Mouse (Mus musculus) left cerebral cortex, postnatal 14 days (tissue): ENCODE measurements around the gene Zc3h12d. TPM values are rescaled to one million over a fixed set of nuclear protein-coding genes. Genes with fewer than 3 reads are reported as not detected.
"Not testable (repeated sequence)": the region's sequence is repeated elsewhere in the genome, so short reads cannot be mapped to it uniquely, and the experiment has no call there.

ENCODE experiments used
- DNase-seq, 2 experiments: peaks; one replicate each; pipeline ENCODE4 v3.0.0; 2021 to 2022; ENCODE audit warnings: low spot score in 2 of 2, mixed read lengths in 1 of 2
- intact Hi-C: fragments of 180-260 bp; cut with DNase I; formaldehyde crosslinking; loops from one replicate; pipeline ENCODE4 v1.15.1; 2025
- microRNA-seq, 2 experiments: library from miRNA; unstranded; fragments of <30 nt; microRNA quantifications; one replicate each; pipeline ENCODE4 v1.2.0; 2022
- total RNA-seq, 2 experiments: library from RNA; stranded (reverse); gene quantifications; 2 replicates each; pipeline ENCODE4 v1.2.3; 2021

The Zc3h12d gene
- total RNA-seq, 2 experiments from 2014 or later = 0.15 to 0.20 TPM

DNA sequence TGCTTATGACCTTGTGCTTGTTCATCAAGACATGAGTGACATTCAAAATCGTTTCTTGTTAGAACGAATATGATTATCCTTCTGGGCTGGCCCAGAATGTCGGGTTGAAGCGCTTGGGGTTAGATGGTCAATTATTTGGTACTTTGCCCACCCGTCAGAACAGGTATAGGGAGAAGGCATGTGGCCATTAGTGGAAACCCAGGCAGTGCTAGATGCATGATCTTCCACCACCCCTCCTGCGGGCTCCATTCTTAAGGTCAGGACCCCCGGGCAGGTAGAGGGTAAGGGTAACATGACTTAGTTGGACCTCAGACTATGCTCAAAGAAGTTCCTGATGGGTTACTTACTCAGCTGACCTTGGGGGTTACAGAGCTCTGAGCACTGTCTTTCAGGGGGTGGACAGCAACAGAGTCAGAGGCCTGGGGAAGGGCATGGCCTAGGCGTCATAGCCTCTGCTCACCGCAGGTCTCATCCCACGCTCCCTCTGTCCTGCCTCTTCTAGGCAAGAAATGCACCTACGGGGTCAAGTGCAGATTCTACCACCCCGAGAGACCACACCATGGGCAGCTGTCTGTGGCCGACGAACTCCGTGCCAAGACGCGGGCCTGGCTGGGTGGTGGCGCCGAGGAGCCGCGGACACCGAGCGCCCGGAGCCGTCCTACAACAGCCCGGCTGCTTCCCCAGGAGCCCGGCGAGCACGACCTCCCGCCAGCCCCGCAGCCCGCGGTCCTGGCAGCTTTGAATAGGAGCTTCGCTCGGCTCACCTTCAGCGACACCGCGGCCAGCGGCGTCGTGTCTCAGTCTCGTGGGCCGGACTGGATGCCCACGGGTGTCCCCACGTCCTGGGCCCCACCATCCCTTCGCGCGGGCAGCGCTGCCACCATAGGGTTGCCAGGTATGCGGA is 34.7 kb downstream of the Zc3h12d start:
- peak in 1 of 2 experiments; percentile 18 for DNase-seq
- intact Hi-C loops = no loop called here

DNA sequence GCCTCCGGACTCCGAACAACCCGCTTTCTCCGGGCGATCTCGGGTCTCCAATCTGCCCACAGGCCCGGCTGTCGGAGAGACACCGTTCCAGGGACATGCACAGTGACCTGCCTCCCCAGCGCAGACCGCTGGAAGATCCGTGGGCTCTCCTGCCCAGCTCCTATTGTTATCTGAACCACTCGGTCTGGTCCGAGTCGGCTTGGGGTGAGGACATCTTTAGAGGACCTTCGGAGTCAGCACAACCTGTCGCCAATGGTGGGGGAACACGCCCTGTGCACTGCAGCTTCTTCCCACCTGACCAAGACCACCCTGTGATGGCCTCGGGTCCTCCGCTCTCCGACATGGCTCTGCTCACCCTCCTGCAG is 35.4 kb downstream of the Zc3h12d start:
- intact Hi-C loops = no loop called here
- DNase-seq = no peak

DNA sequence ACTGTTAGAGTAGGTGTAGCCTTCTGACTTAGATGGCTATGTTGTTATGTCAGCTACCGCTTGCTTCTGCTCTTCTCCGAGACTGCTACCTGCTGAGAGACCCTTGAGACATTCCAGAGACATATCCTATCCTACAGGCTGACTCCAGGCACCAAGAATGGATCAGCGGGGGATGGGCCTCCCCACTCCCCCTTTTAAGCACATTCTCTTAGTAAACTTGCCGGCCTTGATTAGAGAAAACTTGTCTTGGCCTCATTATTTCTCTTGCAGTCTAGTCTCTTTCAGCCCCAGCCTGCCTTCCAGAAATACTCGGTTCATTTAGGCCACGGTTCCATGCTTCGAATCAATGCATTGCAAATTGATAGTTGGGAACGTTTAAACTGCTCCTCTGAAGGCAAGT is 37.5 kb downstream of the Zc3h12d start:
- no peak for DNase-seq
- intact Hi-C loops = no loop called here

DNA sequence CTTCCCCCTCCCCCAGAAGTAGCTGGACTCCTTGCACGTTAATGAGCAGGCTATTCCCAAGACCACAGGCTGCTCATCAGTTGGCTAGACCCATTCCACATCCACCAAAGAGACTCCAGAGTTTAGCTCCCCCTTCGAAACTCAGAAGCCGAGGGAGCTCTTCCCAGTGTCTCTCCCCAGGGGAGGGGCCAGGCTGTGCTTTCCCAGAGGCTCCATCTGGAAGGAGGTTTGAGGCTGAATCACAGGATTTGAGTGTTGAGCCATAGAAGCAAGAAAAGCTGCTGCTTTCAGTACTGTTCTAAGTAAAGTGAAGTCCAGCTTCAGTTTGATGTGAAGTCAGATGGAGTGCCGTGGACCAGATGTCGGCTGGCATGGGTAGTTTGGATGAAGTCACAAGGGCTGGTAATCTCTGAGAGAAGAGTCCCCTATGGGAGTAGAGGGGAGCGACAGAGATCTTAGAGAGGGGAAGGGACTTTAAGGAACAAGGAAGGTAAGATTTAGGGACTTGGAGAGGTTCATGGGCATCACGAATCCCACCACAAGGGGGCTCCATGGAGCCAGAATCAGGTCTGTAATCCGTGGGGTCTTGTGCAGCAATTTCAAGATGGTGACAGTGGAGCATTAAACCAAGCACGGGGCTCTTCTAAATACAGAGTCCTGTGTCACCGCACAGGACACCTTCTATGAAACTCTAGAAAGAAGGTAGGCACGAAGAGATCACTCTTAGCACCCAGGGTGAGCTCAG is 38.5 kb downstream of the Zc3h12d start:
- intact Hi-C loops = no loop called here

DNA sequence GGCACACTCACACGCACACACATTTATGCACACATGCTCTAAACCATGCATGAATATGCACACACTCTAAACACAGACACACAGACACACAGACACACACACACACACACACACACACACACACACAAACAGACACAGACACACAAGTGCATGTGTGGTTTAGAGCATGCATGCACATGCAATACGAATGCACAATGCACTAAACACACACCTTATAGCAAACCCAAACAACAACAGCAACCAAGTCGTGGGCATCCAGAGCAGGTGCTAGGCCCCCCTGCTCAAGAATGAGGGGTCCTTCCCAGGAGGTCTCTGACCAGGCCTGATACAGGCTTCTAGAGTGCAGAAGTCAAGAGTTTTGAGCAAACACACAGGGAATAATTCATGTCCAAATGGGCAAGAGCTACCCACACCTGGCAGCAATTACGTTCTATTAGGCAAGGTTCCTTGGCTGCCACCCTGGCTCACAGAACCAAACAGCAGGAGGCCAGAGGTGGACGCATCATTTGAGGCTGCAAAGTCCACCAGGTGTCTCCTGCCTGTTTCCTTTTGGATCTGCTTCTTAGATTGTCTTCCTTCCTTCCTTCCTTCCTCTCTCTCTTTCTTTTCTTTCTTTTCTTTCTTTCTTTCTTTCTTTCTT is 39.2 kb downstream of the Zc3h12d start:
- no peak for DNase-seq
- intact Hi-C loops = no loop called here

More for the DNA sequence above, 38.5 kb downstream of the Zc3h12d start:
- peak; percentile 59 to 83 for DNase-seq

DNA sequence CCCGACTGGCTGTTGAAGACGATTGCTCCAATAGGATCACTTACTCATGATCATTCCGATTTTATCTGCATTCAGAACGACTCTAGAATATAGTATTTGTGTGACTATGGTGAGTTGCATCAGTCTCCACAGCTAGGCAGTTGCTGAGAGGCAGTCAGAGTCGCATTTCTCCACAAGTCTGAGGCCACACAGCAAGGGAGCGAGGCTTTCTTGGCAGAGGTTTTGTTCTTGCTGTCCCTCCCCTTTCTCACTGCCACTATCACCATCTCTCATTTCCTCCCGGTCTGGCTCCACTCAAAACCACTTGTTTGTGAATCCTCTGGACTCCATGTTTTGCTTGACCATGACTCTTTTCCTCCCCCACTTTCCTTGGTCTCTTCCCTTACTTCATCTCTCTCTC is 41.9 kb downstream of the Zc3h12d start:
- intact Hi-C loops = no loop called here
- DNase-seq = no peak

DNA sequence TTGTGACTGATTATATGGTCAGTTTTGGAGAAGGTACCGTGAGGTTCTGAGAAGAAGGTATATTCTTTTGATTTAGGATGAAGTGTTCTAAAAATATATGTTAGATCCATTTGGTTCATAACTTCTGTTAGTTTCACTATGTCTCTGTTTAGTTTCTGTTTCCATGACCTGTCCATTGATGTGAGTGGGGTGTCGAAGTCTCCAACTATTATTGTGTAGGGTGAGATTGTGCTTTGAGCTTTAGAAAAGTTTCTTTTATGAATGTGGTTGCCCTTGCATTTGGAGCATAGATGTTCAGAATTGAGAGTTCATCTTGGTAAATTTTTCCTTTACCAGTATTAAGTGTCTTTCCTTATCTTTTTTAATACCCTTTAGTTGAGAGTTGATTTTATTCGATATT is 48.0 kb downstream of the Zc3h12d start:
- DNase-seq, intact Hi-C loops: not testable (repeated sequence)

DNA sequence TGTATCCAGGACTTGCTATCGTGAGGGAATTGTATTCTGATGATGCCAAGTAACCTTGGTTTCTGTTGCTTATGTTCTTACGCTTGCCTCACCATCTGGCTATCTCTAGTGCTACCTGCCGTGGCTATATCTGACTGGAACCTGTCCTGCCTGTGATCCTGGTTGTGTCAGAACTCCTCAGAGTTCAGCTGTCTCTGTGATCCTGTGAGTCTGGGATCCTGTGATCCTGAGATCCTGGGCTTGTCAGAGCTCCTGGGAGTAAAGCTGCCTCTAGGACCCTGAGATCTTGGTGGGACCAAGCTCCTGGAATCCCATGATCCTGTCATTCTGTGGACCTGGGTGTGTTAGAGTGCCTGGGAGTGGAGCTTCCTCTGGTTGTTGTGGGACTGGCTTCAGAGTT is 49.7 kb downstream of the Zc3h12d start:
- no peak for DNase-seq
- intact Hi-C loops = no loop called here

DNA sequence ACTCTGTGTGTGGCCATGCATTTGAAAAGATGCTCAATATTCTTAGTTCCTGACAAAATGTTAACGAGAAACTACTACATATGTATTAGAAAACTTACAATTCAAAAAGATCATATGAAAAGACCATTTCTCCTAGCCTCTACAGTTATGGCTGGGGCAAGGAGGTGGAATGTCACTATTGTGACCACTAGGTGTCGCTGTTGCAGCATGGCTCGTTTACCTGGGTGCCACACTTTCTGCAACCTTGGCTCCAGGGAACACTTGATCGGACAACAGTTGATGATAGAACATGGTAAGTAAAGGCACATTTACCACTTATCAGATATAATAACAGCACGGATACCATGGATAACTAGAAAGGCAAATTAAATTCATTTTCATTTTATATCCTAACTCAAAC is 51.3 kb downstream of the Zc3h12d start:
- peak; percentile 69 to 88 for DNase-seq
- intact Hi-C loops = loop anchor here (1.0 kb wide), 1 partner anchor 357 kb away; no protein-coding TSS in a partner anchor

DNA sequence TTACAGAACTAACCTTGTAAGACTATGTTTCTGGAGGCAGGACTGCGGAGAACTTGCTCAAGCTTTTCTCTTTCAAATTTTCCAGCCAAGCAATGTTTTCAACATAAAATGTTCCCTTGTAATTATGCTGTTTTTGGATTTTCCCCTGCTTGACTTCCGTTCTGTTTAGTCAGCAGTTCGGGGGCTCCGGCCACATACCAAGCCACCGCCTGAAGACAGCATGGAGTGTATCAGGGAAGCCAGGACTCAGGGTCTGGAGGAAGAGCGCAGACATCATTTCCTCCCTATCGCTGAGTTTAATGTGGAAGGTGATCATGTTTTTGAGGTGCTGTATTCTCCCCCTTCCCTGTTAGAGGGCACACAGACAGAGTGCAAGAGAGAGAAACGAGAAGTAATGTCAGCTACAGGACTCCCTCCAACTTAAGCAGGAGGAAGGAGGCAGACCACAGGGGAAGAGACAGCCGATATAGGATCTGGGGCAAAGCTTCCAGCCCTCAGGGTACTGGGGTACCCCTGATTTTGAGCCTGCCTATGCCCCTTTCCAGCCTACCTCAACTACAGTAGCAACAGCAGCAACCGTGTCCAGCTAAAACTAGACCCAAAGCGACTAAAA is 56.1 kb downstream of the Zc3h12d start:
- intact Hi-C loops = no loop called here
- DNase-seq = no peak

DNA sequence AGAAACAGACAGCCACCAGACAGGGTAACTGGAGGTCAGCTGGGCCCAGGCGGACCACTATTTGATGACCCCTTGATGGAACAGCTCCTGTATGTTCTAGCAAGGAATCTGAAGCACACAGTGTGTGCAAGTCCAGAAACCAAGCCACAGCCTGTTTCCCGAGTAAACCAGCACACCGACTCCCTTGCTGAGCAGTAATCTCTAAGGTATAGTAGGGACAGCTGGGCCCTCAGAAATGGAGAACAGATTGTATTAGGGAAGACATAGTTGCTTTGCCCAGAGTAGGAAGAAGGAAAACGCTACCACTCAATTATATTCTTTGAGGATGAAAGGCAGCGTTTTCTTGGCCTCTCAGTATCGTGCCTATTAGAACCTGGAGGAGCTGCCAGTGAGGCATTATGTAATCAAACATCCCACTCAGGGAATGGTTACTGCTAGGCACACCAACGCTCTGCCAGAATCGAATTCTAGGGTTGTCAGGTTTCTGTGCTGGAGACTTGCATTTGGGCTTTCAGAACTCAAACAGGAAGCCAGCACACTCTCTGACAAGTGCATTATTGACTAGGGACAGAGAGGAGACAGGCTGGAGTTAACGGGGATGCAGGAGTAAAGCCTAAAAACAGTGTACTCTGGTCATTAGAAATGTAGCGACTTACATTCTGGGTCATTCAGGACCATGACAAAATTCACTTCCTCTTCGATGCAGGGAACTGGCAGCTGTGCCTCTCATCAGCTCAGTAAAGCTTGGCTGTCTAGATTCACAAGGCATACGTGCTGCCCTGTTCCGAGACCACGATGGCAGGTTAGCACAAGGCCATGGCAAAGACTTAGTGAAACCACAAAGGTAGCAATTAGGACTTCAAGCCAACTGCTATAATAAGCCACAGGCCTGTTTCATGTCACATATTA is 68.7 kb downstream of the Zc3h12d start:
- intact Hi-C loops = no loop called here
- DNase-seq = peak; percentile 38

DNA sequence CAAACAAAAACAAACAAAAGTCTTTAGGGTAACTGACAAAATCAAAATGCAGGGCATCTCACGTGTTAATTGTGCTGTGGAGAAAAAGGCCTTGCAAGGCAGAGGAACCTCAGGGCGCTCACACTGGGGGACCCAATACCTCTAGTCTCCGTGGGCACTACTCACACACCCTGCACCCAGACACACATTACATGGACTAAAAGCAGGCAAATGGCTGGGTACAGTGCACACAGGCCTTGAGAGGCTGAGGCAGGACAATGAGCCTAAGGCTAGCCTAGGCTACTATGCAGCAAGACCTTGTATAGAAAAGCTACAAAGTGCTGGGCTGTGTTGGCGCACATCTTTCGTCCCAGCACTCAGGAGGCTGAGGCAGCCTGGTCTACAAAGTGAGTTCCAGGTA is 71.9 kb downstream of the Zc3h12d start:
- intact Hi-C loops = no loop called here
- DNase-seq = no peak

DNA sequence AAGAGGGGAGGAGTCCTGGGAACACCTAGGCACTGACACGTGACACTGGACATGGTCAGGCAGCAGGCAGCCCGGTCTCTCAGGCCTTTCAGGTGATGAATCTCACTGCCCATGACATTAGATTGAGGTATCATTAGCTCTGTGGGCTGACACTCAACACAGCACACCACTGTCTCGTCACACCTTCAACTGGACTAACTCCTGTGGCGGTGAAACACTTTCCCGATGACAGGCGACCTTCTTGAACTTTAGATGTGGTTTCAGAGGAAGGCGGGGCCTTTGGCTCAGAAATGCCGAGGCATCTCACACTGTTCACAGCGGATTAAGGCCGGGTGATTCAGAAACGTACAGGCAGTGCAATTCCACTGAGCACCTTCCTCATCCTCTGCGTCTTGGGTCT is 74.9 kb downstream of the Zc3h12d start:
- intact Hi-C loops = no loop called here
- no peak for DNase-seq

DNA sequence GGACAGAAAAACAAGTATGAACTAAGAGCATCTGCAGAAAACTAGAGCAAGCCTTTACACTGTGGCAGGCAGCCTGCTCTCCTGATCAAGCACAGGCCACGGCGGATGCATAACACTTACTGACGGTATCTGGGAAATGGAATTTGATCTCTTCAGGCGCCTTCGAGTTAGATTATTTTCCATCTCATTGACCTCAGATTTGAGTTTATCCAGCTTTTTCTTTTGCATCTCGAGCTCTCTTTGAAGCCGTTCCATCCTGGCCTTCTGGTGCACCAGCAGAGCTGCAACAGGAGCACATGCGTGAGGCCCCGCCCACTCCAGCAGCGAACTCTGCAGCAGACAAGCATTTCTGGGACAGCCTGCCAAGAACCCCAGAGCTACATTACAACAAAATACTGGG is 79.0 kb downstream of the Zc3h12d start:
- DNase-seq = no peak
- intact Hi-C loops = loop anchor here (5.0 kb wide), 1 partner anchor 41 kb away; no protein-coding TSS in a partner anchor

Small RNA genes lying within 50 kb of the gene (microRNA-seq; reads per million reads assigned to microRNA genes)
- gene Mir5104 = 0 reads per million in 2 experiments

Other genes with a start within 250 kb of the Zc3h12d start
- 100 to 1,000 TPM; 133 to 139 TPM for gene Lrp11, start 242.7 kb upstream of the Zc3h12d start, total RNA-seq
- 1 to 10 TPM; 5.1 to 5.8 TPM for gene Nup43, start 165.0 kb upstream of the Zc3h12d start, total RNA-seq
- gene Pcmt1, start 151.3 kb upstream of the Zc3h12d start, total RNA-seq = 100 to 1,000 TPM; 163 to 166 TPM
- 10 to 100 TPM; 41.9 TPM for gene Lats1, start 151.3 kb upstream of the Zc3h12d start, total RNA-seq
- gene Katna1, start 106.5 kb upstream of the Zc3h12d start, total RNA-seq = 10 to 100 TPM; 11.0 to 14.4 TPM
- 10 to 100 TPM; 19.2 to 21.2 TPM for gene Ginm1, start 39.6 kb upstream of the Zc3h12d start, total RNA-seq
- gene Ppil4, start 39.6 kb upstream of the Zc3h12d start, total RNA-seq = 10 to 100 TPM; 33.4 to 33.9 TPM
- 10 to 100 TPM; 52.9 to 56.3 TPM for gene Tab2, start 123.8 kb downstream of the Zc3h12d start, total RNA-seq